Mouse (Mus musculus): ENCODE measurements around the gene Pdzd8.

Pdzd8 gene

DNA sequence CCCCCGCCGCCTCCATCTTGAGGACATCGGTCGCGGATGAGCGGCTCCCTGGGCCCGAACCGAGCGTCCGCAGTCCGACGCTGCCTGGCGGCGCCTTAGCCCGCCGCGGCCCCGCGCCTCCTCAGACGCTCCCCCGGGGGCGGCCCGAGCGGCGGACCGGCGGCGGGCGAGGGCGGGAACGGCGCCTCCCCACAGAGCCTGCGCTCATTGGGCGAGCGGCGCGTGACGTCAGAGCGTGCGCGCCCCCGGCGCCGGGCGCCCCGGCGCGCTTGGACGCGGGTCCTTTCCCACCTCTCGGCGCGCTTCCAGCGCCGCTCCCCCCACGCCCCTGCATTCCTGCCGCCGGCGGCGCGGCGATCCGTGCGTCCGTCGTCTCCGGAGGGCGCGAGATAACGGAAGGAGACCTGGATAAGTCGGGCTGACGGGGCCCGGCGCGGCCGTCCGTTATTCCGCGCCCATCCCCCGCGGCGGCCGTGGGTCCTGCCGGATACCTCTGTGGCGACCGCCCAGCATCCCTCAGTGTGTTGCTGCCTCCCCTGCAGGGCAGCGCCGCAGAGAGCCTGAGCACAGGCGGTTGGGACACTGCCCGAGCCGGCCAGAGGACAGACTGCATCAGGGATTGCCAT, at the start of gene Pdzd8:
Gene Pdzd8 (minus strand): TSS at position 123 of the 626 bp plus-strand sequence.
- DNase-seq (ENCODE audit: low spot score in 2 of 2), result peak; percentile 76 to 90

DNA sequence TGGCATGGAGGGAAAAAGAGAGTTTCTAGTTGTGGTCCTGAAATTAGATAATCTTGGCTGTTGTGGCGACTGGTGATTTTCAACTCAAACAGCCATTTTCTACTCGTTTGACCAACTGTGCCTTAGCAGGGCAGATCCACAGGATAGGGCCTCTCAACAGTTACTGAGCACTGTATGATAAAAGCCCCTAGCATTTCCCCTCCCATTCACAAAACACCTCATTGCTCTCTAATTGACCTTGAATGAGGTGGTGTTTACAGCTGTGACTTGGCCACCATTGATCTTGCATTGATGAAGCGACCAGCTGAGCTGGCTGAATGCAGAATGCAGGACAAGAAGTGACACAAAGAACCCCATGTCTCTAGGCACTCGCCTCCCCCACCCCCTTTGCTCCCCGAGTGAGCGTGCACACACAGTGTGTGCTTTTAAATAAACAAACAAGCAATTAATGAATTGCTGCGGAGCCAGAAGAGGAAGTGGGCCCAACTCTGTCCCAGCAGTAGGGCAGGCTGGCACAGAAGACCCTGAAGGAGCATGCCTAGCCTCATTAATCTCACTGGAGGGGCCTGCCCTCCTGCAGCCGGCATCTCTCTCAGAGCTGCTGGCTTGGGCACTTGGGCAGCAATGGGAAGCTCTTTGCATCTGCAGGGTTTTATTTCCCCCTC, 48.3 kb upstream of the Pdzd8 start:
- DNase-seq (ENCODE audit: low spot score in 2 of 2), result peak in 1 of 2 experiments; percentile 25

DNA sequence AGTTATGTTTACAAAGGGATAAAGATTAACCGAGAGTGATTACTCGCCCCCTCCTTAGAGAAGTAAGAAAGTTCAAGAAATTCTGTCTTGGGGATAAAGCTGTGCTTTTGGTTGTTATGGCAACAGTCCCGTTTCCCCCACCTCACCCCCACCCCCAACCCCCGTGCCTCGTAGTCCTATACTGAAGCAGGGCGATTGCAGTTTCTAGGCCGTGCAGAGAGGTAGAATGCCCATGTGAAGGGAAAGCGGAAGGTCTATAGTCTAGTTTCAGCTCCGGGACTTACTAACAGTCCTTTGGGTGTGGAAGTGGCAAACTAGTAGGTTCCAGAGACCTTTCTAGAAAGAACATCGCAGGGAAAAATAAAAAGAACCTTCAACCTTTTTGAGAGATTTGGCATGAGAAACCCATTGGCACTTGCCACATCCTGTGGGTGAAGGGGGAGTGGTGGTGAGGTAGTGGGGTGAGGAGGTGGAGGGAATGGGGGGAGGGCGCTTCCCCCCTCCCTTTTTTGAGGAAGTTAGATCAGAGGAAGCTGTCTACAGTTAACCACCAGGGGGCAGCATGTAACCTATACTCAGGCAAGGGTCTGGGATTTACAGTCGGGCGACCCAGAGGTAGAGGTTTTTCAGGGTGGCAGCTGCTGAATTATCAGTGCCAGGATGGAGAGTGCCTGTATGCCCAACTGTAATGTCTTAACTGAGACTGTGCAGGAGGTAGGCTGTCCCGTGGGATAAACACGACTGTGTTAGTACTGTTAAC, 43.4 kb upstream of the Pdzd8 start:
- DNase-seq (ENCODE audit: low spot score in 2 of 2), result peak; percentile 47 to 74

DNA sequence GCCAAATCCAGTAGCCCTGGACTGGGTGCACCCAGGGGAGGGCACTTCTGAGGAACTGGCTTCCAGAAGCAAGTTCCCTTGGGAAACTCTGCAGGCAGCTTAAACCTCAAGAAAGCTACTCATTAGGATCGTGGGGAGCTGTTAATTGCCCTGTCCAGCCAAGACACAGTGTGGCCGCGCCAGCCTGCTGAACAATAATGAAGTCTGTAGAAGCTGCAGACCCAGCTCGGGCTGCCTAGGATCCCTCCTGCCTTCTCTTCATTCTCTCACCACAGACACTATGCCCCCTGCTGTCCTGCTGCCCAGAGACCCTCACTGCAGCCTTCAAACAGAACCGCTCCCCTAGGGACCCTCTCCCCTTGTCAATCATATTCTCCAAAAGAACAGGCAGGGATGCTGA, 42.8 kb upstream of the Pdzd8 start:
- no peak for DNase-seq (ENCODE audit: low spot score in 2 of 2)

DNA sequence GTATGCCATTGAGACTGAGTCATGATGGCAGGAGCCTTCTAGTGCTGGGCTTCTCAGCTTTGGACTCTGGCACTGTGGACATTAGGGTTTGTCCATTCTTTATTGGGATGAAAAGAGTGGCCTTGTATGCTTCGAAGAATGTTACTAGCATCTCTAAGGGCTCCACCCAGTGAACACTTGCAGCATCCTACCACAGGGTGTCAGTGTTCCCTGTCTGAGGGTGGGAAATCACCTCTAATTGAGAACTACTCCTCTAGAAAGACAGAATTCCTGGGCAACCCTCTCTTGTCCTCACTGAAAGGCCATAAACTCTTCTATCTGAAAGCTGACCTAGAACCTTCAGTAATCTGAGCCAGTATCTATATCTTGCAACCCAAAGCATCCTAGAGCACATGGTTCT, 41.6 kb upstream of the Pdzd8 start:
- DNase-seq (ENCODE audit: low spot score in 2 of 2), result peak in 1 of 2 experiments; percentile 44

DNA sequence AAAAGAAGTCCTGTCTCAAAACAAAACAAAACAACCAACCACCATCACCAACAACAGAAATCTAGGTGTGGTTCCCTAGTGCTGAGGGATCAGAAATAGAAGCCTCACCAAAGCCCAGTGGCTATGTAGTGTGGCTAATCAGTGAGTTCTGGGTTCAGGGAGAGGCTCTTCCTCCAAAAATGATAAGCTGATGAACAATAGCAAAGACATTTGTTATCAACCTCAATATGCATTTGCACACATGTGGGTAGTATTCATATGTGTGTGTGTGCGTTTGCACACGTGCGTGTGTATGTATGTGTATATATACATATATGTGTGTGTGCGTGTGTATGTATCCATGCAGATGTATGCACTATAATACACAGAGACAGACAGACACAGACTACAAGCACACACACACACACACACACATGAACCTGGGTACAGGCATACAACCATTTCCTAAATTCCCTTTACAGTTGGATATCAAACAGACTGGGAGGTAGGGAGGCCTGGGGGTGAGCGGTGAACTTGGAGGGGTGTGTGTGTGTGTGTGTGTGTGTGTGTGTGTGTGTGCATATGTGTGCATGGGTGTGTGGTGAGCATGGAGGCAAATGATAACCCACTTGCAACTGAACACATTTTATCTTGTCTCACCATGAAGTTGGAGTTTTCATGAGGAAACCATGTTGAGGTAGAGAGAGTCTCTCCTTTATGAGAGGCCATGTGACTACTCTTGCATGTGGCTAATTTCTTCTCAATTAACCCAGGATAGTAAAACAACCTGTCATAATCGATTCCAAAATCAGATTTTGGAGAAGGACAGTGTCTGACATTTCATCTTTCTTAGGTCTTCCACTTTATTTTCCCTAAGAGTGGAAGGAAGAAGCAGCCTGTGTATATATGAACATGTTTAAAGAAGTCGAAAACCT, 39.3 kb upstream of the Pdzd8 start:
- DNase-seq (ENCODE audit: low spot score in 2 of 2), result no peak

DNA sequence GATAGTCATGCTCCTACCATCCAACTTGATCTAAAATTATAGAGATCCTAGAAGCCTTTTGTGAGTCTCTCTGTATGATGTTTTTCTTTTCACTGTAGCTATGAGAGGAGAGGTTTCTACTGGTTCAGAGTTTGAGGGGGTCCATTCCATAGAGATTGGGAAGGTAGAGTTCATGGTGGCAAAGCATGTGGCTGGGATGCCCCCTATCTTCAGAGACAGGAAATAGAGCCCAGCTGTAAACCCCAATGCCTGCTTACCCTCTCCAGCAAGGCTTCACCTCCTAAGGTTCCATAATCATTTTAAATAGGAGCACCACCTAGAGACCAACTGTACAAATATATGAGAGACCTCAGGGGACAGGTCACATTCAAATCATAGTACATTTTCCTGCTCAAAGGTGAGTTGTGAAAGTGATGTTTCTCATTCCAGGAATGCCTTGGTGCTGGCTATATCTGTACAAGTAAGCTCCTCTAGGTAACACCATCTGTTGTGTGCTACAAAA, 36.9 kb upstream of the Pdzd8 start:
- no peak for DNase-seq (ENCODE audit: low spot score in 2 of 2)

DNA sequence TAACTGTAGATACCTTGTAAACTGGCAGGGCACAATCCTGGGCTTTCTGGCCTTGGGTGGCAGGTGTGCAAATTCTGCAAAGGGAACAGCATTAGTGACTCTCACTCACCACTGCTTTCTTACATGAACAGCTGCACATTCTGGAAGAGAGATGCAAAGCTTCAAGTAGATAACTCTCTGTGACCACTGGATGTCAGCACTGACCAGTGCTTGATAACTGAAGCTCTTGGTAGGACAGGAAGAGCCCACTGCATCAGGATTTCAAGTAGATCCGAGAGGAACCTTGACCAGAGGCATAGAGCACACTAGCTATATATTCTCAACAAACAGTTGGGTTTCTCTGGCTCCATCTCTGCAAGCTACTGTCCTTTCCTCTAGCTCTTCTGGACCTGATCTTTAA, 34.4 kb upstream of the Pdzd8 start:
- DNase-seq (ENCODE audit: low spot score in 2 of 2), result no peak

DNA sequence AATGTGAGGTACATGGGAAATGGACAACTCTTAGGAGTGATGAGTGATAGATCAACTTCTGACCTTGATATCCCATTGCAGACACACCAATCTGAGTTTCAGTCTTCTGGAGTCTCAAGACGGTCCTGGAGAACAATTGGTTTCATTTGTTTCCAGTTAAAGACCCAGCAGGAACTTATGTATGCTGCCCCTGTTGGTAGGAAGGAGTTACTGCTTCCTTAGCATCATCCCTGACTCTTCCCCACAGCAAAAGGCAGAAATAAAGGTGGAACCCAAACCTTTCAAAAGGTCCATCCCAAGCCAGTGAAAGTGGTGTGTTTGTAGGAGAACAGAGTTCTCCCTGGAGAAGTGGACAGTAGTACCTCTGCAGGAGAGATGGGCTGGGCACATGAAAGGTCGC, 30.9 kb upstream of the Pdzd8 start:
- no peak for DNase-seq (ENCODE audit: low spot score in 2 of 2)

DNA sequence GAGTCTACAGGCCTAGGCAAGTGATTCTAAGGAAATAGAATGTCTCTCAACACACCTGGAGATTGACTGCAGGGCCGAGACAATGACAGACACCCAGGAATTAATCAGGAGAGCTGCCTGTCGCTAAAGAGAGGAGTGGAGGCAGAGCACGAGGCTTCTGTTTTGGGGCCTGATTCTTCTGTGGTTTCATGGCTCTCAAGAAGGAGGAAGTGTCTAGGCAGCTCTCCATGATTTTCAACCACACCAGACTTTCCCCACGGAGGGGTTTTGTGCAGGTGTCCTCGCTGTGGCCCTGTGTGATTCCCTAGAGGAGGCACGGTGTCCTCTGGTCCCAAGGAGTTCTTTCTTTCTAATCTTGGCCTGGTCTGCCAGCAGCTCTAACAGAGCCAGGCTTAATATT, 29.4 kb upstream of the Pdzd8 start:
- no peak for DNase-seq (ENCODE audit: low spot score in 2 of 2)

DNA sequence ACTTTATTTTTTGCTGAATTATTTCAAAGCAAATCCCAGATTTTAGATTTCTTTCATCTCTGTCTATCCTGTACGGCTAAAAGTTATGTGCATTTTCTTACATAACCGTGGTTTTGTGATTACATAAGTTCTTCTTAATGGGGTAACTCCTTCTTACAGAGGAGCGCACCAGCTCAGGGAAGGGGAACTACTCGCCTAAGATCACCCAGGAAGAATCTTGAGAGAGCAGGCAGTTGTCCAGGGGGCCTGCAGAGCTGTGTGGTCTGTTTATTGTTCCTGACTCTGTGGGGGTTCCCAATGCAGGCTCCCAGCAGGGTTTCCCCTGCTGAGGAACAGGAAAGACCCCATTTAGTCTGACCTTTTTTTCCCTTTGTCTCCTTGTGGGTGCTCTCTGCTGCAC, 27.3 kb upstream of the Pdzd8 start:
- no peak for DNase-seq (ENCODE audit: low spot score in 2 of 2)

DNA sequence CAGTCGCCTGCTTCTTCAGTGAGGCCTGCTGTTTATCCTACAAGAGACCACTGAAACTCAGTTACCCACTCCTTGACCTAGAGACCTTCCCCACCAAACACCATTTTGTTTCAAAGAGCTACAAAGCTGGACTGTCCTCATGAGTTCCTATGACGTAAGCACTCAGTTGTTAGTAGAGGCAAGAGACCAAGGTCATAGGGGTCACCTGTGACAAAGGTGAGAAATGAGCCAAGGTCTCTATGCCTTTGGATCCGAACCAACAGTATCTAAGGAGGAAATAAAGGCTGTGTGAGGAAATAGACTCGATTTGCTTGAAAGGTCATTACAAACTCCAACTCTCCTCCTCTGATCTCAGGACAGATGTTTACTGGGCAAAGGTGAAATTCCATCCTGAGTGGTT, 25.4 kb upstream of the Pdzd8 start:
- no peak for DNase-seq (ENCODE audit: low spot score in 2 of 2)

DNA sequence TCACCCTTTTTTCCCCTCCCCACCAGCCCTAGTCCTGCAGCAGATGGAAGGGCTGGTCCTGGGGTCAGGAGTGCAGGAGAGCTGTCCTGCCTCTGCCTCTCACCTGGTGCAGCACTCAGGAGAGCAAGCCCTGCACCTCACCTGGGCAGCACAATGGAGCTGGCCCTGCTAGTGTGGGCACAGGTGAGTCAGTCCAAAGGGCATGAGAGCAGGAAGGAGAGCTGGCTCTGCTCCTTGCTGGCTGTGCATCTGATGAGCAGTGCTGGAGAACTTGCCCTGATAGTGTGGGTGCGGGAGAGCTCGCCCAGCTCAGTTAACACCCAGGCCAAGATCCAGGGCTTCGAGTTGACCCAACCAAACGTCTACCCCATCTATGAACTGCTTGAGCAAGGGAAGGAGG, 22.3 kb upstream of the Pdzd8 start:
- no peak for DNase-seq (ENCODE audit: low spot score in 2 of 2)

DNA sequence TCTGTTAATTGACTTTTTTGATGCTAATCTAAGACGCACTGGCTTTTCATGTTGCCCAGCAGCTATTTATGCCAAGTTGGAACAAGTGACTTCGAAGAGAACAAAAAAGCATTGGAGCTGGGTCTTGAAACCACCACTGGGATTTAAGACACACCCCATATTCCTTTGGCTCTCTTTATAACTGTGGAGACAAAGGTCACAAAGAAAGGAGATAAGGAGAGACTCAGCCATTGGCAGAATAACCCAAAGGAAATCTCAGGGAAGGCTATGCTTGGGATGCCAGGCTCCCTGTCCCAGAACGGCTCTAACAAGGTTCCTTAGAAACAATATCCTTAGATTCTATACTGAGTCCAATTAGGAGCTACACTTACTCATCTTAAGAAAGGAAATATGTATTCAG, 21.1 kb upstream of the Pdzd8 start:
- DNase-seq (ENCODE audit: low spot score in 2 of 2), result no peak

DNA sequence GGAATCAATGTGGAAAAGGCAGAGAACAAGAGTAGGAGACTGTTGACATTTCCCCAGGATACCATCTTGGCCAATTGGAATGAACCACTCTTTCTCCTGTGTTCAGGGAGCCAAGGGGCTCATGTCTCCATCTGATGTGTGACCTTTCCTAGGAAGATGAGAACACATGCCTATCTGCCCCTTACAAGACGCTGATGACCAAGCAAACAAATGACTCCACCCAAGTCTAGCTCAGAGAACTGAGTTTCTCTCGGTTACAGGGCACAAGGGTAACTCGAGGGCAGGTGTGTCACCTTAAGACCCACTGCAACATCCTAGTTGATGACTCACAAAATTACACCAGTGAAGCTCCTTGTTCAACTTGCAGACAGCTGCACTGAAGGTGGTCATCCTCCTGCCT, 18.1 kb upstream of the Pdzd8 start:
- DNase-seq (ENCODE audit: low spot score in 2 of 2), result no peak

DNA sequence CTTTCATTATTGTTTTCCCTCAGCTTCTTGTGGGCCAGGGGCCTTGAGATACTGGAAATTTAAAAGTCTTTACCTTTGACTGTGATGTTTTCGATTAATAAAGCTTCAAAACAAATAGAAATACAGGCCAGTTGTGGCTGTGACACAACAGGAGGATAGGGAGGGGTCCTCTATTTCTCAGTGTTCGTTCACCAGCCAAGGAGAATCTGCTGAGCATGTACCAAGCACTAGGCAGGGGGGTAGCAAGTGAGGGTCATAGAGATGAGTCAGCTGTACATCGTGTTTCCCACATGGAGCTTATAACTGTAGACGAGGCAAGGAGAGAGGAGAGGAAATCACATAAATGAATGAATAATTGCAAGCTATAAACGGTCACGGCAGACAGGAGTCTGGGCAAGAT, 17.1 kb upstream of the Pdzd8 start:
- DNase-seq (ENCODE audit: low spot score in 2 of 2), result no peak

DNA sequence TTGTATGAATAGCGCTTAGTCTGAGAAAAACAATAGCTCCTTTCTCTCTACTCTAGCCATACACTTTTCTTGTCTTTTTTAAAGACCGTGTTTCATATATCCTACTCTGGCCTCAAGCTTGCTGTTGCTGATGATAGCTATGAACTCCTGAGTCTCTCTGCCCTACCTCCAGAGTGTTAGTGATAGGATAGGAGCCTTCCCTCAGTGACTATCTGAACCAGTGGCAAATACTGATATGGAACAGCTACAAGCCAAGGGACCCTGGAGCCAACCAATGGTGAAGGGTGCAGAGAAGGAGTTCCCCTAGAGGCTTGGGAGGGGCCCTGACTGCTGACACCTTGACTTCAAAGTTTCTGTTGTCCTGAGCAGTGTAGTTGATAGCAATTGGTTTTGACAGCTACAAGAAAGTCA, 14.9 kb upstream of the Pdzd8 start:
- no peak for DNase-seq (ENCODE audit: low spot score in 2 of 2)

DNA sequence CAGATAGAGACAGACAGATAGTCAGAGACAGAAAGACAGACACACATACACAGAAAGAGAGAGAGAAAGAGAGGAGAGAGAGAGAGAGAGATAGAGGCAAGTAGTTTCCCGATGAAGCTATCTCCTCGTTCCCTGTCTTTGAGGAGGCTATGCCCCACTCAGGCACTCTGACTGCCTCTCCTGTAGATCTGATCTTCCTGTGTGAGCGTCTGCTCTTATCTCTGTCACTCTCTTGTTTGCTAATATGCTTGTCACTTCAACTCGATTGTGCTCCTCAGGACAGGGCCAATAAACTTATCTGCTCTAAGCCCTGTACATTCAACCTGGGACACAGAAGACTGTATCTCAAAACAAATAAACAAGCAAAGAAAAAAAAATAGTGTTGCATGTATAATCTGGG, 13.6 kb upstream of the Pdzd8 start:
- DNase-seq (ENCODE audit: low spot score in 2 of 2), result no peak

DNA sequence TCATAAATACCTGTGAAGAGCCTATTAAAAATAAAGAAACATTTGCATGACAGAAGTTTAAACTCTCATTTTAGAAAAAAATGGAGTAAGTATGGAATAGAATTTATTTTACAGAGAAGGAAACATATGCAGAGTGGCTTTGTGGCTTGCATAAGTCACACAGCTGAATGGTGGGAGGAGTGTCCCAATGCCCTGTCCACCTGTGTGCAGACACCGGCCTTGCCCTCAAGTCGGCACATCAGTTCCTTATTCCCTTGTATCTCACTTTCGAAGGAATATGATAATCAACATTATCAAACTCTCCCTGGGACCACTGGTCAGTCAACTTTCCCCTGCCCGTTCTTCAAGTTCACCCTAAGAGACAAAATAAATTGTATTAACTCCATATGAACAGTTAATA, 12.3 kb upstream of the Pdzd8 start:
- DNase-seq (ENCODE audit: low spot score in 2 of 2), result no peak

DNA sequence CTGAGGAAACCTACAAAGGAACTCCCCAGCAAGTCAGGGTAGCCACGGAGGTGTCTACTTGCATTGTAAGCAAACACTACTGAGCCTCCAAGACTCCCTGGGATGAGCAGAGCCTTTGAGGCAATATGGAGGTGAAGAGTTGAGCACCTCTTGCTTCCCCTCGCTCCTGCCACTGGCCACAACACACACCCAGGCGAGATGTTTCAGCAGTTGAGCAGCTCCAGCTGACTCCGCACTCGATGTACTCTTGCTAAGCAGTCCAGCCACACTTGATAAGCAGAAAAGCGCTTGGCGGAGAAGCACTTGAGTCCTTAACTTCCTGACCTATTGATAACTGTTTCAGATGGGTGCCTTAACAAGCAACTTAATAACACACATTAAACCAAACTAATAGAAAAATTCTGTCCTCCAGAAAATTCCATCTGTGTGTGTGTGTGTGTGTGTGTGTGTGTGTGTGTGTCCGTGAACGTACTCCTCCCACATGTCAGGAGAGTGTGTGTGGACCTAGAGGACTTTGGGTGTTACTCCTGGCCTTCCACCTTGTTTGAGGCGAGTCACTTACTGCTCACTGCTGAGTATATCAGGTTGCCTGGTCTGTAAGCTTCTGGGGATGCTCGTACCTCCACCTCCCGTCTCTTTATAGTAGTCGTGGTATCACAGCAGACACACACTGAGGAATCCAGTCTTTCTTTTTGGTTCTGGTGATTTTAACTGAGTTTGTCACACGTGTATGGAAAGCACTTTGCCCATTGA, 11.4 kb upstream of the Pdzd8 start:
- no peak for DNase-seq (ENCODE audit: low spot score in 2 of 2)

DNA sequence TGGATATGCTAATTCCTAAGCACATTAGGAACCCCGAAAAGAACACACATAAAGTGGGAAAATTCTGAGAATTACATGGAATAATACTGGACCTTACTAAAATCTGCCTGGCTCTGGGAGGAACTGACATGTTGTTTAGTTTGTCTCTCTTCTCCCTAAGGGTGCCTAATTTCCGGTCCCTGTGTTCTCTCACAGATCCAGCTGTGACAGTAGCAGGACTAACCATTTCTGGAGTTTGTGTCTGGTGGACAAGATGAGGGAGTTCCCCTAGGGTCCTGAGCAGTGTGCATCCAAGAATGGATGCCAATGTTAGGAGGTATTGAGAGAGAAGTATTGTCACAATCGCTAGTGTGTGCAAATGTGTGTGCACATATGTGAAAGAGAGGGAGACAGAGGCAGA, 10.8 kb upstream of the Pdzd8 start:
- no peak for DNase-seq (ENCODE audit: low spot score in 2 of 2)
